Mouse (Mus musculus) liver, adult 2 months (tissue): ENCODE results near the gene Asb18.

Experiments
- CTCF ChIP-seq: fragments of 200-500 bp; IDR thresholded peaks from 2 replicates; pipeline ENCODE4 v1.5.1; 2011; ENCODE audit warnings: low read depth, low read length, control low read depth
- POLR2A ChIP-seq: fragments of 200-500 bp; IDR thresholded peaks from 2 replicates; pipeline ENCODE4 v1.6.1; 2011; ENCODE audit warnings: low read length, control low read depth; ENCODE audit not compliant: insufficient read depth; ENCODE audit errors: extremely low read depth

- no peak for TF ChIP-seq CTCF
- no peak for TF ChIP-seq POLR2A
Observed at GRCm38 (mm10) chr1:89922883-89923641, 91.4 kb downstream of the Asb18 start.
